Mouse (Mus musculus) natural killer cell, adult 2 months (primary cell): ENCODE measurements around the gene Iqce.
"Not testable (repeated sequence)": the region's sequence is repeated elsewhere in the genome, so short reads cannot be mapped to it uniquely, and the experiment has no call there.

ENCODE experiments used
- DNase-seq, 2 experiments: peaks; one replicate each; pipeline ENCODE4 v3.0.0; 2022; ENCODE audit warnings: low spot score in 2 of 2

The Iqce gene

GRCm38 (mm10) chr5:140705501-140706171 is 3.5 kb upstream of the Iqce start:
- no peak for DNase-seq

- peak; percentile 100 for DNase-seq
Observed at GRCm38 (mm10) chr5:140704378-140705251, 2.4 kb upstream of the Iqce start, which contains the start of gene Brat1. Gene Brat1 (plus strand): TSS chr5:140705011.

- DNase-seq, result no peak
Observed at GRCm38 (mm10) chr5:140703480-140704377, 1.6 kb upstream of the Iqce start.

- DNase-seq, result no peak
Observed at GRCm38 (mm10) chr5:140702618-140703175, 519 bp upstream of the Iqce start.

DNA sequence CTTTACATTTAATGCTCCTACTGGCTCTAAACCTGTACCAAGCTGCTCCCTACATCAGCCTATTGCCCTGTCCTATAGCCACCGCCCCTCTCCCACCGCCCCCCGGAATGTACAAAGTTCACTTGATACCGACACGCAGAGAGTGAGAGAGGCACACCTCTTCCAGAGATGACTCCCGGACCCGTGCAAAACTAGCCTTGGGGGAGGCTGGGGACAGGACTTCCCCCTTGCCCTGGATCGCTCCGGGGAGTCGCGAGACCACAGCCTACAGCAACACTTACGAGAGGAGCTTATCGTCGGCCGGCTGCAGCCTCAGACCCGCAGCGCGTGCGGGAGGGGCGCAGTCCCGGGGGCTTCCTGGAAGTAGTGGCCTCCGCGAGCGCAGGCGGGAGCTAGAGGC is 517 bp downstream of the Iqce start:
- no peak for DNase-seq

- DNase-seq, result no peak
Observed at GRCm38 (mm10) chr5:140699776-140700175, 2.4 kb downstream of the Iqce start.

- no peak for DNase-seq
Observed at GRCm38 (mm10) chr5:140695987-140696386, 6.2 kb downstream of the Iqce start.

DNA sequence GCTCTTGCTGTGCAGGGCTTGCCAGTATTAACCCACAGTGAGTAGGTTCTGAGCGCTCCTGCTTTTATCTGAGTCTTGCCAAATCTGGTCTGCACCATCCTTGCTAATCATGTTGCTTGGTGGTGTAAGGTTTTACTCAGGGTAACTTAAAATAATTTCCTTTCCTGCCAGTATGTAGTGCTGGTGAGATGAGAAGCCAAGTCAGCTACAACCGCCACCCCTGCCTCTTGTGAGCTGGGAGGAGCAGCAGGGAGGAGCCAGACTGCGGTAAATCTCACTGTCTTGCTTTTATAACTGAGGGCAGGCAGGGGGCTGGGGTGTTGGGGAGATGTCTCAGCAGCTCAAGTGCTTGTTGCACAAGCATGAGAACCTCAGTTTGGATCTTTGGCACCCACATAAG is 13.7 kb downstream of the Iqce start:
- no peak for DNase-seq

DNA sequence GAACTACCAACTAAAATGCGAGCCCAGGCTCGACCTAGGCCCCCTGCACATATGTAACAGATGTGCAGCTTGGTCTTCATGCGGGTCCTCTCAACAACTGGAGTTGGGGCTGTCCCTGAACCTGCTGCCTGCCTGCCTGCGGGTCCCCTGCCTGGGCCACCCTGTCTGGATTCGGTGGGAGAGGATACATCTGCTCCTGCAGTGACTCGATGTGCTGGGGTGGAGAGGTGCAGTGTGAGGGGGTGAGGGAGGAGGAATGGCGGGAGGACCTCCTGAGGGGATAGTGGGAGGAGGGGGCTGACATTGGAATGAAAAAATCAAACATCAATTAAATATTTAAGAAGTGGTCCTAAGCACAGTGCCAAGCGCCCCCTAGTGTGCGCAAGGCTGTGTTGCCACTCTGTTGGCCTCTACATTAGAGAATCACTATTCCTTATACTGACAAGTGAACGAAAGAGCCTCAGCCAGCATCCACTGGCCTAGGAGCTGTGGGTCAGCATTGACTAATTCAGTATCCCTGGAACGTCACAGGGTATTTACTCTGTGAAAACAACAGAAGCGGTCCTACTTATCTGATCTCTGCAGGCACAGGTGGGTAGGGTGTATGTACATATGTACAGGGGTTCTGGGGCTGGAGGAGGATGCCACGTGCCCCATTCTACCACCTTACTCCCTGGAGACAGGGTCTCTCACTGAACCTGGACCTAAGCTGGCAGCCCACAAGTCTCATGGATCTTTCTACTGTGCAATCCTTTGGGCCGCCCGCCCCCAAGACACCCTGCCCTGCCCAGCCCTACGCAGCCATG is 17.6 kb downstream of the Iqce start:
- DNase-seq, result peak in 1 of 2 experiments; percentile 48

- no peak for DNase-seq
Observed at GRCm38 (mm10) chr5:140682113-140682512, 20.1 kb downstream of the Iqce start.

- no peak for DNase-seq
Observed at GRCm38 (mm10) chr5:140680950-140681349, 21.2 kb downstream of the Iqce start.

- DNase-seq, result no peak
Observed at GRCm38 (mm10) chr5:140680051-140680450, 22.1 kb downstream of the Iqce start.

GRCm38 (mm10) chr5:140677137-140677536 is 25.0 kb downstream of the Iqce start:
- peak in 1 of 2 experiments; percentile 48 for DNase-seq

DNA sequence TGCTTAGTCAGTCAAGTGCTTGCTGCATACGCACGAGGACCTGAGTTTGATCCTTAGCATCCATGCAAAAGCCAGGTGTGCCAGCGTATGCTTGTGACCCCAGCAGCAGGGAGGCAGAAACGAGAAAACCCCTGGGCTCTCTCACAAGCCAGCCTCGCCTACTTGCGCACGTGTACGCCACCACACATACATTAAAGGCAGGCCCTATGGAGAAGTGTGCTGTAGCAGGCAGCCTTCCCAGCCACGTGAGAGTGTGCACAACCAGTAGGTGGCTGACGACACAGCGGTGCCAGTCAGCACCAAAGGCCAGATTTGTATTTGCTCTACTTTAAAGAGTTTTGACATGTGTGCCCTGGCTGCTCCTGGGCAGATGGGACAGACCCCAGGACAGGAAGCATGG is 26.5 kb downstream of the Iqce start:
- DNase-seq, result no peak

- no peak for DNase-seq
Observed at GRCm38 (mm10) chr5:140675079-140675478, 27.1 kb downstream of the Iqce start.

DNA sequence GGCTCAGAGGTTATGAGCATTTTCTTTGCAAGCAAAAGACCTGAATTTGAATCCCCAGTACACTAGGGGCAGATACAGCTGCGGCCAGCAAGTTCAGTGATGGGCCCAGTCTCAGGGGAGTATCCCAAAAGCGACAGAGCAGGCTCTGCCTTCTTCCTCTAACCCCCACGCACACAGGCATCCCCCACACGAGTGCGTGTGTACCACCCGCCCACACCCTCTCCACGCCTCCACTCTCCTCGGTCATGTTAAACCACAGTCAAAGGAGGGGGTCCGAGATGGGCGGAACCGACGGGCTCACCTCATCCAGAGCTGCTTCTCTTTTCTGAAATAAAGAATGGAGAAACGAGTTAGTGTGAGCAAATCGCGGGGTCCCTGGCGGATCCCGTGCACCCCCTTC is 28.1 kb downstream of the Iqce start:
- peak in 1 of 2 experiments; percentile 21 for DNase-seq

DNA sequence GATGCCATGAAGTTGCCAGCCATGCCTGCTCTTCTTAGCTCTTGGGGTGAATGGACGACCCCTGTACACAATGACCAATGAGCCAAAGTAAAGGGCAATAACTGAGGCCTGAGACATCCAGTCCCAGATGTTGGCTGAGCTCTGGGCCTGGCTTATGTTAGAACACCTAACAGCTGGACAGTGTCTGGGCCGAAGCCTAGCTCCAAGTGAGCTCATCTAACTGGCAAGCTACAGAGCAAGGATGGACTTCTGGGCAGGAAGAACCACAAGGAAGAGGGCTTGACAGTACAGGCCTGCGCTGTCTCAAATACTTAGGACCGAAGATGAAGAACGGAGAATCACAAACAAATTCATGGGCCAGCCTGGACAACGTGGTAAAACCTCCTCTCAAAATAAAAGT is 29.6 kb downstream of the Iqce start:
- DNase-seq, result not testable (repeated sequence)

GRCm38 (mm10) chr5:140672115-140672514 is 30.1 kb downstream of the Iqce start:
- DNase-seq, result no peak

GRCm38 (mm10) chr5:140663621-140664180 is 38.5 kb downstream of the Iqce start:
- DNase-seq, result peak; percentile 44 to 78
